In genomic region chr8:122229819-122230711, GRCm38 (mm10) we compare ENCODE assay signal across 8 mouse cellular contexts. TPM values are rescaled to one million over a fixed set of nuclear protein-coding genes. Genes with fewer than 3 reads are reported as not detected.
DNase-seq lines count a peak whose midpoint lies in the region; ATAC-seq and TF ChIP-seq lines count a peak whose summit lies in the region.

No protein-coding gene starts in this region.

- ATAC-seq in forebrain, embryonic 11.5 days (replicated peaks; ENCODE audit: low FRiP score) = 0 out of 2 replicates have a peak, but pooled peaks have one; percentile 22
- ATAC-seq in hindbrain, embryonic 11.5 days (ENCODE audit: low FRiP score) = peak; percentile 30; the same call in 1 of the 2 replicates
- peak; percentile 20; the same call in 1 of the 2 replicates for ATAC-seq in liver, embryonic 16.5 days (ENCODE audit: low read depth)
- no peak for ATAC-seq in CD4-positive, CD25-positive, alpha-beta regulatory T cell, adult 4 months

- peak; percentile 34 to 35 for DNase-seq in layer of hippocampus, postnatal 14 days (ENCODE audit: low spot score in 2 of 2)
- no peak for DNase-seq in layer of hippocampus, adult 11-12 months (ENCODE audit: low spot score)
- peak; percentile 40 for DNase-seq in adrenal gland, postnatal 25 days
- no peak for DNase-seq in forebrain, embryonic 11.5 days (ENCODE audit: low spot score)
- DNase-seq in hindbrain, embryonic 11.5 days (ENCODE audit: low spot score) = peak; percentile 32

- H3K4me3 ChIP-seq in forebrain, embryonic 11.5 days (ENCODE audit: low read depth, low read length) = peak overlapping the region; percentile 51
- H3K4me3 ChIP-seq in hindbrain, embryonic 11.5 days (ENCODE audit: low read depth, low read length) = peak overlapping the region; percentile 49
- peak overlapping the region; percentile 48 for H3K4me3 ChIP-seq in liver, embryonic 16.5 days (ENCODE audit: low read depth, low read length)
- H3K4me3 ChIP-seq in small intestine, adult 2 months (ENCODE audit: low read depth, low read length) = peak overlapping the region; percentile 59

- peaks cover 28% of the 10 kb centered on the region for H3K27me3 ChIP-seq in forebrain, embryonic 11.5 days (ENCODE audit: control insufficient read depth, insufficient read depth, low read length)
- H3K27me3 ChIP-seq in hindbrain, embryonic 11.5 days (ENCODE audit: control insufficient read depth, insufficient read depth, low read length) = peaks cover 32% of the 10 kb centered on the region
- peaks cover 44% of the 10 kb centered on the region for H3K27me3 ChIP-seq in liver, embryonic 16.5 days (ENCODE audit: control insufficient read depth, insufficient read depth, low read depth, low read length)
- peaks cover 22% of the 10 kb centered on the region for H3K27me3 ChIP-seq in small intestine, adult 2 months (ENCODE audit: control insufficient read depth, insufficient read depth, low read length)

- no peak overlapping the region for H3K27ac ChIP-seq in forebrain, embryonic 11.5 days (ENCODE audit: low read depth, low read length)
- no peak overlapping the region for H3K27ac ChIP-seq in hindbrain, embryonic 11.5 days (ENCODE audit: low read depth, low read length)
- no peak overlapping the region for H3K27ac ChIP-seq in liver, embryonic 16.5 days (ENCODE audit: low read length)
- no peak overlapping the region for H3K27ac ChIP-seq in small intestine, adult 2 months (ENCODE audit: insufficient read depth, low read depth, low read length)

- no peaks in the 10 kb centered on the region for H3K9me3 ChIP-seq in forebrain, embryonic 11.5 days (ENCODE audit: control insufficient read depth, low read length)
- no peaks in the 10 kb centered on the region for H3K9me3 ChIP-seq in hindbrain, embryonic 11.5 days (ENCODE audit: control insufficient read depth, low read length)
- H3K9me3 ChIP-seq in liver, embryonic 16.5 days (replicated peaks; ENCODE audit: control insufficient read depth, low read length) = no peaks in the 10 kb centered on the region

- peak overlapping the region; percentile 88 for H3K4me2 ChIP-seq in forebrain, embryonic 11.5 days (ENCODE audit: low read depth, low read length, severe bottlenecking)
- H3K4me2 ChIP-seq in hindbrain, embryonic 11.5 days (replicated peaks; ENCODE audit: low read depth, low read length) = peak overlapping the region; percentile 95
- H3K4me2 ChIP-seq in liver, embryonic 16.5 days (ENCODE audit: low read depth, low read length) = peak overlapping the region; percentile 65

- TF ChIP-seq CTCF in small intestine, adult 2 months (IDR thresholded peaks at IDR 0.05; ENCODE audit: extremely low read depth, insufficient read length, insufficient replicate concordance, low read depth, low read length) = no peak

- TF ChIP-seq POLR2A in small intestine, adult 2 months (IDR thresholded peaks at IDR 0.05; ENCODE audit: low read depth, low read length) = no peak

- no peaks in the 10 kb centered on the region for H3K36me3 ChIP-seq in forebrain, embryonic 11.5 days (ENCODE audit: control insufficient read depth, insufficient read depth, low read length)
- H3K36me3 ChIP-seq in hindbrain, embryonic 11.5 days (ENCODE audit: control insufficient read depth, insufficient read depth, low read length) = no peaks in the 10 kb centered on the region
- no peaks in the 10 kb centered on the region for H3K36me3 ChIP-seq in liver, embryonic 16.5 days (ENCODE audit: control insufficient read depth, insufficient read depth)
- no peaks in the 10 kb centered on the region for H3K36me3 ChIP-seq in small intestine, adult 2 months (ENCODE audit: control insufficient read depth, insufficient read depth, low read length)

- H3K9ac ChIP-seq in forebrain, embryonic 11.5 days (ENCODE audit: low read length) = peak overlapping the region; percentile 45
- H3K9ac ChIP-seq in hindbrain, embryonic 11.5 days (ENCODE audit: low read depth, low read length) = peak overlapping the region; percentile 56
- H3K9ac ChIP-seq in liver, embryonic 16.5 days (ENCODE audit: low read depth, low read length) = peak overlapping the region; percentile 20; the same call in 1 of the 2 replicates

- 0 out of 2 replicates have a peak, but pooled peaks cover 3% of the 10 kb centered on the region for H3K4me1 ChIP-seq in forebrain, embryonic 11.5 days (replicated peaks; ENCODE audit: control insufficient read depth, insufficient read depth, low read length)
- H3K4me1 ChIP-seq in hindbrain, embryonic 11.5 days (replicated peaks; ENCODE audit: control insufficient read depth, insufficient read depth, low read length) = peaks cover 3% of the 10 kb centered on the region; the same call in 1 of the 2 replicates
- H3K4me1 ChIP-seq in liver, embryonic 16.5 days (ENCODE audit: control insufficient read depth, low read depth, low read length) = no peaks in the 10 kb centered on the region
- H3K4me1 ChIP-seq in small intestine, adult 2 months (ENCODE audit: control insufficient read depth, insufficient read depth, insufficient read length, low read length) = peaks cover 4% of the 10 kb centered on the region; the same call in 1 of the 2 replicates

- under 1% methylated on average over 85 of the region's 98 CpGs for WGBS in forebrain, embryonic 11.5 days
- WGBS in hindbrain, embryonic 11.5 days = under 1% methylated on average over 81 of the region's 98 CpGs
- 2% methylated on average over 64 of the region's 98 CpGs for WGBS in liver, embryonic 16.5 days (ENCODE audit: insufficient replicate concordance)
- WGBS in small intestine, adult 2 months = 2% methylated on average over 98 of the region's 98 CpGs

RNA-seq across cellular contexts. Expression of gene Zfpm1, which starts 51.9 kb away (rescaled TPM):
- 10 to 100 TPM; 28.3 to 31.7 TPM for total RNA-seq in layer of hippocampus, postnatal 14 days (2021)
- total RNA-seq in adrenal gland, postnatal 25 days (2021) = 17.8 and 22.4 TPM in 2 replicates
- polyA plus RNA-seq in forebrain, embryonic 11.5 days (2014; fragmentation: Nextera tagmentation; extraction: Ambion mirVana) = 1.4 and 2.1 TPM in 2 replicates
- 1.6 and 1.9 TPM in 2 replicates for polyA plus RNA-seq in hindbrain, embryonic 11.5 days (2014; fragmentation: Nextera tagmentation; extraction: Ambion mirVana)
- polyA plus RNA-seq in liver, embryonic 16.5 days (2015; fragmentation: Nextera tagmentation; extraction: Ambion mirVana) = 6.8 and 8.1 TPM in 2 replicates
- polyA plus RNA-seq in small intestine, adult 2 months (2012; rRNA removed) = 153 and 187 TPM in 2 replicates
- polyA plus RNA-seq in CD4-positive, CD25-positive, alpha-beta regulatory T cell, adult 4 months (2017; shearing (Covaris generic)) = under 1 TPM; 0.46 to 0.82 TPM

Comparison
In these comparisons a context has a peak if more than half of its experiments do, and no peak if none do; other contexts are left out.
1. DNase-seq: peak in layer of hippocampus, postnatal 14 days (2 of 2), adrenal gland, postnatal 25 days (single experiment) and hindbrain, embryonic 11.5 days (single experiment); none in layer of hippocampus, adult 11-12 months (single experiment) and forebrain, embryonic 11.5 days (single experiment).
2. RNA of gene Zfpm1, which starts 51.9 kb away (polyA plus RNA-seq): 153 to 187 TPM in small intestine, adult 2 months; 6.8 to 8.1 TPM in liver, embryonic 16.5 days, 1.6 to 1.9 TPM in hindbrain, embryonic 11.5 days, 1.4 to 2.1 TPM in forebrain, embryonic 11.5 days and 0.46 to 0.82 TPM in CD4-positive, CD25-positive, alpha-beta regulatory T cell, adult 4 months; every median in the first group is over 10 times any median in the second.
3. Peak in every context shown above with its lines, with median percentiles within 50 percentile points of each other: H3K4me2 ChIP-seq, H3K4me3 ChIP-seq and H3K9ac ChIP-seq.